Mouse (Mus musculus): ENCODE results near the gene Foxp1. TPM values are rescaled to one million over a fixed set of nuclear protein-coding genes. Genes with fewer than 3 reads are reported as not detected.

The Foxp1 gene
- polyA plus RNA-seq, 1 experiment from 2014 or later: 121 TPM

- H3K4me1 ChIP-seq (ENCODE audit: insufficient read depth, low read depth, low read length): peaks cover 7% of the 10 kb centered on the region; the same call in 1 of the 2 replicates
- 68% methylated on average over 5 of the region's 5 CpGs for WGBS
- H3K27me3 ChIP-seq (replicated peaks; ENCODE audit: insufficient read depth, low read length): no peaks in the 10 kb centered on the region
- no peaks in the 10 kb centered on the region for H3K9me3 ChIP-seq (ENCODE audit: low read length)
- peak; percentile 27 for ATAC-seq
- no peak overlapping the region for H3K4me3 ChIP-seq (ENCODE audit: low read depth, low read length)
- H3K9ac ChIP-seq (replicated peaks; ENCODE audit: low read depth): no peak overlapping the region
- H3K36me3 ChIP-seq (ENCODE audit: insufficient read depth, low read length): no peaks in the 10 kb centered on the region
- no peak overlapping the region for H3K27ac ChIP-seq (ENCODE audit: low read length)
- DNase-seq (ENCODE audit: low spot score): peak; percentile 59
- TF ChIP-seq CTCF (IDR thresholded peaks at IDR 0.05) (no peak), EP300 (IDR thresholded peaks at IDR 0.05) (no peak)
- no peak overlapping the region for H3K4me2 ChIP-seq (replicated peaks; ENCODE audit: low read depth, low read length)
These were observed 530.4 kb downstream of the Foxp1 start for GRCm38 (mm10) chr6:98991900-98992771.

DNA sequence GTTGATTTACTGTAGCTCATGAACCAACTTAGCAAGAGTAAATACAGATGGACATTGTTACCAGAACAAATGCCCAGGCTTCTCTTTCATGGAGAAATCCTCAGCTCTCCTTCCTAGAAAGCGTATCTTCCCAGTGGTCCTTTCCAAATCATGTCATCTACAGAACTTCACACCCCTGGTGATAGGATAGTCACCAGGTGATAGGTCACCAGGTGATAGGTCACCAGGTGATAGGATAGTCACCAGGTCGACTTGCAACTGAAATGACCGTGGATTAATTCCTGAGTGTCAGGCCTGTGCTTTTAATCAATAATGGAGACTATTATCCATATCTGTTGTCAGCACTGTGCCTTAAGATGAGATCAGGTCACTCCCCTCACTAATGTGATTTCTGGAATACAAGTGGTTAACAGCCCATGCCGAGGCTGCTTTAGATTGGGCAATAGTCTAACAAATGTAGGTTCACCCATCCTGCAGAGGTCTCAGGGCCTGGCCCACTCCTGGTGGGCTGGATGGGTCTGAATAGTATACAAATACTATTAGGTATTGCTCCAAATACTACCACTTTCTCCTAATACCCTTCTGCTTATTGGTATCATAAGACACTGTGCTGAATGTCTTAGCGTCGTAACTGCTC lies 534.9 kb downstream of the Foxp1 start:
- no peaks in the 10 kb centered on the region for H3K36me3 ChIP-seq (ENCODE audit: insufficient read depth, low read length)
- no peaks in the 10 kb centered on the region for H3K27me3 ChIP-seq (replicated peaks; ENCODE audit: insufficient read depth, low read length)
- no peak for DNase-seq (ENCODE audit: low spot score)
- H3K27ac ChIP-seq (ENCODE audit: low read length): no peak overlapping the region
- H3K9ac ChIP-seq (replicated peaks; ENCODE audit: low read depth): no peak overlapping the region
- peaks cover 11% of the 10 kb centered on the region; the same call in 1 of the 2 replicates for H3K4me1 ChIP-seq (ENCODE audit: insufficient read depth, low read depth, low read length)
- ATAC-seq: no peak
- H3K4me3 ChIP-seq (ENCODE audit: low read depth, low read length): no peak overlapping the region
- TF ChIP-seq CTCF (IDR thresholded peaks at IDR 0.05) (no peak), EP300 (IDR thresholded peaks at IDR 0.05) (no peak)
- H3K9me3 ChIP-seq (ENCODE audit: low read length): no peaks in the 10 kb centered on the region
- 75% methylated on average over 6 of the region's 6 CpGs for WGBS
- H3K4me2 ChIP-seq (replicated peaks; ENCODE audit: low read depth, low read length): no peak overlapping the region

DNA sequence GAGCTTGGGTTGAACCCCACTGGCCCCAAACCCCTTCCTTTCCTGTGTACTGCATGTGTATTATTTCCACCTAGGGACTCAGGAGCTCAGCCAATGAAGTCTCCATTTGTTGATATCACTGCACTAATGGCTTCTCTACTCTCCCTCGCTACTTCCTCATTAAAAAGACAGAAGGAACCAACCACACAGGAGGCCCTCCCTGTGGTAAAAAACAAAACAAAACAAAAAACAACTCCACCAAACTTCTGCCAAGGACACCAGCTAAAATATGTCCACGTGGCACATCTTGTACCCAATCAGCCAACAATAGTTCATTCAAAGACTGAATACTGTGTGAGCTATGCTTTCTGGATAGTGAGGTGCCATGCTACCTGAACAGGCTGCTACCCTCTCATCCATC lies 537.1 kb downstream of the Foxp1 start:
- no peak overlapping the region for H3K27ac ChIP-seq (ENCODE audit: low read length)
- H3K36me3 ChIP-seq (ENCODE audit: insufficient read depth, low read length): no peaks in the 10 kb centered on the region
- DNase-seq (ENCODE audit: low spot score) (no peak), ATAC-seq (no peak)
- no peak overlapping the region for H3K9ac ChIP-seq (replicated peaks; ENCODE audit: low read depth)
- H3K9me3 ChIP-seq (ENCODE audit: low read length): no peaks in the 10 kb centered on the region
- WGBS: 66% methylated on average over 2 of the region's 2 CpGs
- H3K4me3 ChIP-seq (ENCODE audit: low read depth, low read length): no peak overlapping the region
- no peaks in the 10 kb centered on the region for H3K27me3 ChIP-seq (replicated peaks; ENCODE audit: insufficient read depth, low read length)
- TF ChIP-seq EP300 (IDR thresholded peaks at IDR 0.05) (no peak), CTCF (IDR thresholded peaks at IDR 0.05) (no peak)
- no peak overlapping the region for H3K4me2 ChIP-seq (replicated peaks; ENCODE audit: low read depth, low read length)
- peaks cover 11% of the 10 kb centered on the region; the same call in 1 of the 2 replicates for H3K4me1 ChIP-seq (ENCODE audit: insufficient read depth, low read depth, low read length)

DNA sequence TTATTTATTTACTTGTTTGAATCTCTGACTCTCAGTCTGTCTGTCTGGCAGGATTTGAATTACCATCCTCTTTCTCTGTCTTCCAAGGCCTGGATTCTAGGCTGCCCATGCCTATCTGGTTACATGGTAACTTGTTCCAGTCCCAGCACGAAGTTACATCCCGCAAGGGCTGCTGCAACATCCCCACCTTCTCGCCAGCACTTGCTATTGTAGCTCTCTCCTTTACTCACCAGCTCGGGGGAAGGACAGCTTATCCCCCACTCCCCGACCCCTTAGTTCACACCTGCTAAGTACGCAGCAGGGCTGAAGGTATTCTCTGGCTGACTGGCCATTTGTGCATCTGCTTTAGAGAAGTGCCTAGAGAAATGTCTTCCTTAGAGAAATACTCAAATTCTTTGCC lies 537.9 kb downstream of the Foxp1 start:
- no peak overlapping the region for H3K9ac ChIP-seq (replicated peaks; ENCODE audit: low read depth)
- ATAC-seq (no peak), DNase-seq (ENCODE audit: low spot score) (no peak)
- no peaks in the 10 kb centered on the region for H3K36me3 ChIP-seq (ENCODE audit: insufficient read depth, low read length)
- H3K4me3 ChIP-seq (ENCODE audit: low read depth, low read length): no peak overlapping the region
- H3K4me2 ChIP-seq (replicated peaks; ENCODE audit: low read depth, low read length): no peak overlapping the region
- H3K9me3 ChIP-seq (ENCODE audit: low read length): no peaks in the 10 kb centered on the region
- H3K27ac ChIP-seq (ENCODE audit: low read length): no peak overlapping the region
- WGBS: 85% methylated on average over 6 of the region's 6 CpGs
- TF ChIP-seq CTCF (IDR thresholded peaks at IDR 0.05): no peak
- no peak for TF ChIP-seq EP300 (IDR thresholded peaks at IDR 0.05)
- H3K27me3 ChIP-seq (replicated peaks; ENCODE audit: insufficient read depth, low read length): no peaks in the 10 kb centered on the region
- H3K4me1 ChIP-seq (ENCODE audit: insufficient read depth, low read depth, low read length): peaks cover 11% of the 10 kb centered on the region; the same call in 1 of the 2 replicates

DNA sequence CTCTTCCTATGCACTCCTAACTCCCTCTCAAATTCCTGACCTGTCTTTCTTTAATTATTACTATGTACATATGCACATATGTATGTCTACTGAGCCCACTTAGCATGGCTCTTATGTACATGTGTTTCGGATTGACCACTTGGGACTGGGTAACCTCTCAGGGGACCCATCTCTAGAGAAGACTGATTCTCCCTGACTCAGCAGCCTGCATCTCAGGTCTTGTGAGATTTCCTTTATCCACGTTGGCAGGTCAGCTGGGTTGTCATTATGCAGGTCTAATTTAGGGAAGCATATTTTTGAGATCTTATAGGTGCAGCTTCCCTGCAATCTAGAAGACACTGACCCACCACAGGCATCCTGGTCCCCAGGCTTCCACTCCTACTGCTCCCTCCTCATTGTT lies 538.5 kb downstream of the Foxp1 start:
- no peak for ATAC-seq
- Histone ChIP-seq H3K4me2 (replicated peaks; ENCODE audit: low read depth, low read length) (no peak overlapping the region), H3K4me3 (ENCODE audit: low read depth, low read length) (no peak overlapping the region), H3K9me3 (ENCODE audit: low read length) (no peaks in the 10 kb centered on the region), H3K27me3 (replicated peaks; ENCODE audit: insufficient read depth, low read length) (no peaks in the 10 kb centered on the region), H3K4me1 (ENCODE audit: insufficient read depth, low read depth, low read length) (peaks cover 9% of the 10 kb centered on the region; the same call in 1 of the 2 replicates), H3K27ac (ENCODE audit: low read length) (no peak overlapping the region), H3K36me3 (ENCODE audit: insufficient read depth, low read length) (no peaks in the 10 kb centered on the region), H3K9ac (replicated peaks; ENCODE audit: low read depth) (no peak overlapping the region)
- no peak for TF ChIP-seq EP300 (IDR thresholded peaks at IDR 0.05)
- TF ChIP-seq CTCF (IDR thresholded peaks at IDR 0.05): no peak
- DNase-seq (ENCODE audit: low spot score): no peak
- WGBS: 62% methylated on average over 2 of the region's 2 CpGs

DNA sequence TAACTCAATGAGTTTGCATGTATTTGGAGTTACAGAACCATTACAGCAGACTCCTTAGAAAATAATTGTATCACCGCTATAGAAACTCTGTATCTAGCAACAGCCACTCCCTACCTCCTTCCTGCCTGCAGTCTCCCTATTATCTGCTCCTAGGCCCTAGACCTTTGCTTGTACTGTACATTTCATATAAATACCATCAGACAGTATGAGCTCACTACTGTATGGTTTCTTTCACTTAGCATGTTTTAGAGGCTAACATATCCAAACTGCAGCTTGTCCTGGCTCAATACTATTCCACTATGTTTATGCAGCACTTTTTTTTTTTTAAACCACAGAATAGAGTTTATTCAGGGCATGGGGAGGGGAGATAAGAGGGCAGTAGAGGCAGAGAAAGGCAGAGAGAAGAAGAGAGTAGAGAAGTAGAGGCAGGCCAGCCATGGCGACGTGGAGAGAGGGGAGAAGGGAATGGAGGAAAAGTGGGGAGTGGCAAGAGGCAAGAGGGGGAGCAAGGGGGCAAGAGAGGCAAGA lies 539.1 kb downstream of the Foxp1 start:
- Histone ChIP-seq H3K27ac (ENCODE audit: low read length) (no peak overlapping the region), H3K4me1 (ENCODE audit: insufficient read depth, low read depth, low read length) (peaks cover 5% of the 10 kb centered on the region; the same call in 1 of the 2 replicates), H3K9me3 (ENCODE audit: low read length) (no peaks in the 10 kb centered on the region), H3K27me3 (replicated peaks; ENCODE audit: insufficient read depth, low read length) (no peaks in the 10 kb centered on the region), H3K36me3 (ENCODE audit: insufficient read depth, low read length) (no peaks in the 10 kb centered on the region), H3K4me2 (replicated peaks; ENCODE audit: low read depth, low read length) (no peak overlapping the region), H3K9ac (replicated peaks; ENCODE audit: low read depth) (no peak overlapping the region), H3K4me3 (ENCODE audit: low read depth, low read length) (no peak overlapping the region)
- ATAC-seq (no peak), DNase-seq (ENCODE audit: low spot score) (no peak)
- TF ChIP-seq EP300 (IDR thresholded peaks at IDR 0.05): no peak
- no peak for TF ChIP-seq CTCF (IDR thresholded peaks at IDR 0.05)
- 75% methylated on average over 3 of the region's 3 CpGs for WGBS
